Mouse (Mus musculus) E14TG2a.4 (cell line): Measurements from ENCODE around the gene Zfp366.

Source experiments
- CTCF ChIP-seq: conservative IDR thresholded peaks from 2 replicates; pipeline ENCODE4 v1.5.1; 2014; ENCODE audit warnings: low read length
- POU5F1 ChIP-seq: IDR thresholded peaks from 2 replicates; pipeline ENCODE4 v1.6.1; 2014; ENCODE audit warnings: low read length, borderline replicate concordance

GRCm38 (mm10) chr13:99158773-99159172, 25.9 kb upstream of the Zfp366 start:
- no peak for TF ChIP-seq CTCF
- no peak for TF ChIP-seq POU5F1
